Mouse (Mus musculus): ENCODE data around the gene Timp2.
"Not testable (repeated sequence)": the region's sequence is repeated elsewhere in the genome, so short reads cannot be mapped to it uniquely, and the experiment has no call there.

Timp2 gene

DNA sequence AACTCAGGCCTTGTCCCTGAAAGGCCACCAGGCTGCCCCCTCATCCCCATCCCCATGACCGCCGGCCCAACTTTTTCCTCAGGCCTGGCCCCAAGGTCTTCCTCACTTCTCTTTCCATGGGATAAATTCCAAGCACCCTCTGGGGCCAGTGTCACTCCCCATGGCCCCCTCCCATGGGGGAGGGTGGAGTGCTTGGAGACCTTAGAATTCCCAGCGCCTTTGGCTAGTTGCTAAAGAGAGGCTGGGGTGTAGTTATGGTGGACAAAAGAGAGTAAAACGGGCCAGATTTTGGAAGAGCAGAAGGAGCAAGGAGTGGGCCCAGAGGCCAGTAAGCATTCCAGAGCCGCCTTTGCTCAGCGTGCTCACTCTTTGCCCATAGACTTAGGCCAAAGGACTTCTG is at the start of gene Timp2:
Gene Timp2 (minus strand): TSS at position 101 of the 400 bp plus-strand sequence.
- DNase-seq (ENCODE audit: inconsistent ontology term) = no peak

DNA sequence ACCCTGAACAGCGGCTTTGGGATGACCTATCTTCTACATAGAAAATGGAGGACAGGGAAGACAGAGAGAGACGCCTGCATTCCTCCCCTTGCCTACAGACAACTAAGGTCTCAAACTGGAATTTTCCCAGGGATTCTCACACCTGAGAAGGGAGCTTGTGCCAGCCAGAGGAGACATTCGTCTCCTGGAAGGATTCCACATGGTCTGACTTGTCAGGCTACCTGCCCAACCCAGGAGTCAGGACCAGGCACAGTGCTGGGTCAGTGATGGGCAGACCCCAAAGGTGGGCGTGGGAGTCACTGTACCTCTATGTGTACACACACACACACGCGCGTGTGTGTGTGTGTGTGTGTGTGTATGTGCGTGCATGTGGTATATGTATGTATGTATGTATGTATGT is 49.8 kb upstream of the Timp2 start:
- no peak for DNase-seq (ENCODE audit: inconsistent ontology term)

DNA sequence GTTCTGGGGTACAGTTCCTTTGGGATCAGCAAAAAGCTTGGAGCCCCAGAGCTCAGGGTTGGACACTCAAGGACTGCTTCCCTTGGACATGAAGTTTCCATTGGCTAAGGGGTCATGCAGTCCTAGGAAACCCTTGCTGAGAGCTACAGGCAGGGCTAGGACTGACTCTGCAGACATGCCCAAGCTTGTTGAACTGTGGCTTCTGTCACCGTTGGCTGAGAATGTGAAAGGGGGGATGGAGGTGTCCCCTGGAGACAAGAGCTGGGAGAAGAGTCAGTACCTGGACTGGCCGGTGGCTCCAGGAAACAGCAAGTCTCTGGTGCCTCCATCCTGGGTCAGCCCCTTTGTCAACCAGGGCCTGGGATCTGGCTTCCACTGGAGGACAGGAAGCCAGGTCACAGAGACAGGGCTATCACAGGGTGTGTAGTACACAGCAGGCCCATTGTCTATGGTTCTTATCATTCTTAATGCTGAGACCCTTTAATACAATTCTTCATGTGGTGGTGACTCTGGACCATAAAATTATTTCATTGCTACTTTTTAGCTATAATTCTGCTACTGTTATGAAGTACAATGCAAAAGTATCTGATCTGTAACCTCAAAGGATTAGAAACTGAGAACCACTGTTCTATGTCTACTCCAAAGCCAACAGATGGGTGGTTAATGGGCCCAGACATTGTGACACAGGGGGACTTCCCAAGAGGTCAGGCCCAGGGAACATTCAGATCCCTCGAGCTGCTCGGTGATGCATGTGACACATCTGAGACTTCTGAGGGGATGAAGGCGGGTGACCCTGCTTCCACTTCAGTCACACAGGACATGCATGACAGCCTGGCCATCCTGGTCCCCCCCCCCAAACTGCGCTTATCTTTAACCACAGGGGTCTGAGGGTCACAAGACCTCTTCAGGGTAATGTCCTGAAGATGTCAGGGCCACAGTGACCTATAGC is 48.7 kb upstream of the Timp2 start:
- no peak for DNase-seq (ENCODE audit: inconsistent ontology term)

DNA sequence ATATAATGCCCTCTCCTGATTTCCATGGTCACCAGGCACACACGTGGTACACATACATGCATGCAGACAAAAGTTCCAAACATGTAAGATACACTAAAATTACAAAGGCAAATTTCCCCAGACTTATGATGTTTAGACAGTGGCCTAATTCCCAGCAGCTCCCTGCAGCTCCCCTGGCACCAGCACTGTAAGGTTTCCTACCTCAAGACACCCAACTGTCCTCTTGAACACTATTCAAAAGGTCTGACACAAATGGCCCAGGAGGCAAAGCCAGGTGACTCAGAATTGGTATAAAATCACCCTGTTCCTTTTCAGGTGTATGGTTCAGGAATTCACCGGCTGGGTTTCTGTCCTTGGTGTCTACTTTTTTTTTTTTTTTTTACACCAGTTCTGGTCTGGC is 47.6 kb upstream of the Timp2 start:
- DNase-seq (ENCODE audit: inconsistent ontology term) = no peak

DNA sequence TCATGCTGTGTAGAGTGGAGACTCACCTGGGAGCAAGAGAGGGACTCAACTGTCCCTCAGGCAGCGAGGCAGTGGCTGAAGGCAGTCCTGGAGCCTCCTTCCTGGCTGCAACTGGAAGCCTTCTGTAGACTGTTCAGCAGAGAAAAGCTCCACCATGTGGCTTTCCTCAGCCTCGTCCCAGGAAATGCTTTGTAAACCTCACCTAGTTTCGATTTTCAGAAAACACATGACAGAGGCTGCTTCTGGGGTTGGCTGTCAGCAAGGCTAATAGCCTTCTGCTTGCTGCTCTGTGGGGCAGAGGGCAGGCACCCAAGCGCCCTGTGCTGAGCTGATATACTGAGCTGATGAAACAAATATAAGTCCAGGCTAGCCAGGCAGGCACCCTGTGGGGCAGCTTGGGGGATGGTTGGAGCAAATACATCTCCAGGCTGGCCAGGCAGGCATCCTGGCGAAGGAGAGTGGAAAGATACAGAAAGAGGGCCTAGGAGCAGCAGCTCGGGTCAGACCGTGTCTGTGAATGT is 46.3 kb upstream of the Timp2 start, which contains the start of gene Lgals3bp:
Gene Lgals3bp (minus strand): TSS at position 333 of the 521 bp plus-strand sequence.
- DNase-seq (ENCODE audit: inconsistent ontology term) = peak; percentile 79

DNA sequence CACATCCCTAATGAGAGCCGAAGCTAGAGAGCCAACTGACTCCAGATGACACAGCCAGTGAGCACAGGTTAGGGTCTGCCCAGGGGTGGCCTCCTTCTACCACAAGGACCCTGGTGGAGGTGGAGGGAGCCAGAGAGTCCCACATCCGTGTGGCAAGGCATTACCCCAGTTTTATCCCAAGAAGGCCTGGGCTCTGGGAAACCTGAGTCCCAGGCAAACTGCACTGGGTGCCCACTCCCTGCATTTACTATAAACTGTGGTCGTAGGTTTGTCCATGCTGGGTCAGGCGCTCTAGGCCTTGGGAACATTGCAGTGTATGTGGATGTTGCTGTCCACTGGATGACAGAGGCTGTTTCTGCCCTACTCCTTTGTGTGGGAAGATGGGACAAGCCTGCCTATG is 45.7 kb upstream of the Timp2 start:
- no peak for DNase-seq (ENCODE audit: inconsistent ontology term)

DNA sequence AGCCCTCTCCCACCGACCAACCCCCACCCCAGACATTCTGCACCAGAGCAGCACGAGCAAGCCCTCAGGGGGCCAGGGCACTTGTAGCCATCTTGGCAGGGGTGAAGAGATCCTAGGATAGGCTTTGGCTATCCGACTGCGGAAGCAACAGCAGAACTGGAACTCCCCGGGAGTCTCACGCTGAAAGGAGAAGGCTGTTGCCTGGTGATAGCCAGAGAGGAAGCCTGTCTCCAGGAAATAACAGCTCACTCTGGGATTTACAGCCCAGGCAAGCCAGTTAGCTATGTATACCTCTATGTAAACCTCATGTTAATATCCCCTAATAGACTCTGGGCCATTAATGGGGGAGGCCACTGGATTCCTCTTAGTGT is 45.0 kb upstream of the Timp2 start:
- no peak for DNase-seq (ENCODE audit: inconsistent ontology term)

DNA sequence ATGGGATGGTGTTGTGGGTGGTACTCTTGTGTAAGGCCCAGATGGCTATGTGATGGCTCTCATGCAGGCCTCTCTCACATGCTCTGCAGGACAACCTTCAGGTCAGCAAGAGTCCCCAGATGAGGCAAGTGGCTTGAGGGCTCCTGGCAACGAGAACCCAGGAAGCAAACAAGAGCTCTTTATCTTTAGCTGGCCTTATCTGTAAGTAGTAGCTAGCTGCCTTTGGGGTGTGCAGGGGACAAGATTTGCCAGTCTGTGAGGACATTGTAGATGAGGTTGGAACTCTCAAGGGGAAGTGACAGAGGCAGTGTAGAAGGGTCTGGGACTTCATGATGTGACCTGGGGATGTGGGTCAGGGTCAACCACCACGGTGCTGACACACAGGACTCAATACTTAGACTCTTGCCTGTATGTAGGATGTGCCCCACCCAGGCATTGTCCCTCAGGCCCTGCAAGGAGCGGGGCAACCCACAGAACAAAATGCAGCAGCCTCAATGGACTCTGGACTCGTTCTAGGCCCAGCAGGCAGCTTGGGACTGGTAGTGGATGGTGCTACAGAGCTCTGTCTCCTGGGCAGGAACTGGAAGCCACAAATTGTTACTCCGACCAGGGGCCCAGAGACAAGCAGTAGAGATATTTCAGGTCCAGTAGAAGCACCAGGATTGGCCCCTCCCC is 44.5 kb upstream of the Timp2 start:
- no peak for DNase-seq (ENCODE audit: inconsistent ontology term)

DNA sequence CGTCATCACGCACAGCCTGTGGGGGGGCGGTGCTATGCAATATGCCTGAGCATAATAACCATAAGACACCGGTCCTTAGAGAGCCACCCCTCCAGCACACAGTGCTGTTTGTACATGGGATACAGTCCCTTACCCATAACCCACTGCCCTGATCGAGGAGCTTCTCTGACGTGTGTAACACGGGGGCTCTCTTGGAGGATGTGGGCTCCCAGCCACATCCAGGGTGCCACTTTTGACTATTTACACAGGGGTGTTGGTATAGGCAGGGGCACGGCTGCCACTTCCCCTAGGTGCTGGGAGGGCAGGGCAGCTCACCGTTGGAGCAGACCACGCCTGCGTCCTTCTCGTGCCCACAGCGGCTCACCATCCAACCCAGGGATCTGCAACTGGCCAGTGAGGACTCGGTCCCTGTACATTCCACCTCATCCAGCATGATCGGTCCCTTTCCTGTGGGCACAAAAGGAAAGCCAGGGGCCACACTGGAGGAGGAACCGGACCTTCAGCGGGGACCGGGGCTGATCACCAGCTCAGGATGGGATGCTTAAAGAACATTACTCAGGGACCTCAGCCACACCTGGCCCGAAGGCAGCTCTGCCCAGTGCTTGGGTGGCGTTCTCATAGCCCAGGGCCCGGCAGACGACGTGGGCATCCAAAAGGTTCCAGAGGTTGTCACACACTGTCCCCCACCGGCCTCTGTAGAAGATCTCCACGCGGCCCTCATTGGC is 42.4 kb upstream of the Timp2 start:
- no peak for DNase-seq (ENCODE audit: inconsistent ontology term)

DNA sequence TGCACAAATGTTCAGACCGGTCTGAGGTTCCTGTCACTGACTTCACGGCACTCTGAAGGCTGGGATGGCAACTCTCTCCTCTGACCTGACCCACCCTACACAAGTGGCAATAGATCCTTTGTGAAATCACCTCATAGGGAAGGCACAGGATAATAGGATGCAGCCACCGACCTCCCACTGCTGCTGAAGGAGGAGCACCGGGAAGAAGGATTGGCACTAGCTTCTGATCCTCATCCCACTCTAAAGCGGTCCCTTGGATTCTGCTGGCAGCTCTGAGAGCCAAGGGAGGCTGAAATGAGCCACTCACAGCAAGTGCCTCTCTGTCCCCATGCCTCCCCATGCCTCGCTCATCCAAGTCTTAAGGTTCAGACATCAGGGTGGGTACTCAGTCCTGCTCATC is 39.0 kb upstream of the Timp2 start:
- no peak for DNase-seq (ENCODE audit: inconsistent ontology term)

DNA sequence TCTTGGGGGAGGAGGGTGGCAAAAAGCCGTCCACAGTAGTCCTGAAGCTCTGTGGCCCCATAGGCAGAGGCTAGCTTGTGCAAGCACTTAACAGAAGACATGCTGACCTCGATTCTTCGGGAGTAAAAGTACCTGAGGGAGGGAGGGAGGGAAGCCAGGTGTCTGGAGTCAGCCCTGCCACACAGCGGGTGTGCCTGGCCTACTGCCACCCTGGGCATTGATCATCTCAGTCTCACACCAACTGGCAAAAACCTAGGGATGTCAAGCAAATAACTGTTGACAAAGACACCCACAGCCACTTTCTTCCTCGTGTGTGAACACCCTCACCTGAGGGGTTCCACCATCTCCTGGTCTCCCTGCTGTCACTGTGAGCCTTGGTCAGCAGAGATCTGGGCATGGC is 38.5 kb upstream of the Timp2 start:
- no peak for DNase-seq (ENCODE audit: inconsistent ontology term)

DNA sequence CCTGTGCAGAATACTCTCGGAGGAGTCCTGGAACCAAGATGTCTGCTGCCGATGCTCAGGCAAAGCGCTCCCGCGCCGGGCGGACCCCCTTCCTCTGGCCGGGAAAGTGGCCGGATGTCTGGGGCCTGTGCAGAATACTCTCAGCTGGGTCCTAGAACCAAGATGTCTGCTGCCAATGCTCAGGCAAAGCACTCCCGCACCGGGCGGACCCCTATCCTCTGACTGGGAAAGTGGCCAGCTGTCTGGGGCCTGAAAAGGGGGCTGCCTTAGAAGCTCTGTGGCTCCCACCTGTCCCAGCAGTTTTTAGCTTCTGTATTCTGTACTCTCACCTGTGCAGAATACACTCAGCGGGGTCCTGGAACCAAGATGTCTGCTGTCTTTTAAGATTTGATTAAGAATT is 32.3 kb upstream of the Timp2 start:
- DNase-seq (ENCODE audit: inconsistent ontology term) = not testable (repeated sequence)

DNA sequence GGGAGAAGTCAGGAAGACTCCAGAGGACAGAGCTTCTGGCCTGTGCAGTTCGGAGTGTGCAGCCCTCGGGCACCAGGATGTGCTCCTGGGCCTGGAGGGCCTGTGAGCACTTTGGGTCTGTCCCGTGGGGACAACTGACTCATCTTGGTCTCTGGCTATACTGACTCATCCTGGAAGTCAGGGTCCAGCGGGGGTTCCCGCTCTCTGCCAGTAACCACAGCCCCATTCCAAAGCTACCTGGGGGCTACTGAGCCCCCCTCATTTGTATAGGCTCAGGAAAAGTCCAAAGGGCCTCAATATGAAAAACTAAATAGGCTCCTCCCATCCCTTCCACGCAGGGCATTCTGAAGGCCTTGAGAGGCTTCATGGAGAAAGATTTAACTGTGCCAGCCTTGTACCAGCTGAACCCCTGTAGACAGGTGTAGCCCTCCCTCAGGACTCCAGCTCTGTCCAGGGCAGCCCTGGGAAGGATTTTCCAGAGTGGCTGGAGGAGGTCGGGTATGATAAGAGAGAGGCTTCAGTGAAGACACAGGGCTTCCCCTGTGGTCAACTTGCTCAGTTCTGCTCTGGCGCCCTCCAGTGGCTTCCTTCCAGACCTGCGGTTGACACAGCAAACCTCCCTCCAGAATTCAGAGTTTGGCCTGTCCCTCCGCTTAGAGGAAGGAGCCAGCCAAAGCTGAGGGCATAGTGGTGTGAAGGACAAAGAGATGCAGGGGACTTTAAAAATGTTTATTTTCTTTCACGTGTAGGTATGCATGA is 23.9 kb upstream of the Timp2 start:
- DNase-seq (ENCODE audit: inconsistent ontology term) = peak; percentile 83

DNA sequence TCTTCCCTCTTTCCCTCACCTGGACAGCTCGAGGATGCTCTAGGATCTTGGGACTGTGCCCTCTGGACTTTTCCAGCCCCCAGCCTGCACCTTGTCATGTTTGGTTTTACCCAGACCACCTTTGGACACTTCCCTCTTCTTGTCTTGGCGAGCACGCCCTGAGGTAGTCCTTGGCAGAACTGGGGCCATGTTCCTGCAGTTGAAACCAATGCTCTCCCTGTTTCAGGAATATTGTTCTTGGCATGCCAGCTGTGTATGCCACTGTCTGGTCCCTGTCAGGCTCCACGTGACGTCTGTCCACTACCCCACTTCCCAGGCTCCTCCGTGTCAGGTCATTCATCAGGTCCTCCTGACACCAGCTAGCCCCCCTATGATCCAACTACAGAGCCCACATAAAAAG is 23.1 kb upstream of the Timp2 start:
- no peak for DNase-seq (ENCODE audit: inconsistent ontology term)

DNA sequence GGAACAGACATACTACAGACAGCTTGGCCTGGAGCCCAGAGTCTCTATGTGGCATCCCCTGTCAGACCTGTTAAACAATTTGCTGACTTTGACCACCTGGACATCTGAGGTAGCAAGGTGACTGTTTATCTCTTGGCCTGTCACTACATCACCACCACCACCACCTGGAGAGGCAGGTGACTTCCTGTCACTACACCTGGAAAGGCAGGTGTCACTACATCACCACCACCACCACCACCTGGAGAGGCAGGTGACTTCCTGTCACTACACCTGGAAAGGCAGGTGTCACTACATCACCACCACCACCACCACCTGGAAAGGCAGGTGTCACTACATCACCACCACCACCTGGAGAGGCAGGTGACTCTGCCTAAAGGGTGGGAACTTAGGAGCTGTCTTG is 20.8 kb upstream of the Timp2 start:
- not testable (repeated sequence) for DNase-seq (ENCODE audit: inconsistent ontology term)

DNA sequence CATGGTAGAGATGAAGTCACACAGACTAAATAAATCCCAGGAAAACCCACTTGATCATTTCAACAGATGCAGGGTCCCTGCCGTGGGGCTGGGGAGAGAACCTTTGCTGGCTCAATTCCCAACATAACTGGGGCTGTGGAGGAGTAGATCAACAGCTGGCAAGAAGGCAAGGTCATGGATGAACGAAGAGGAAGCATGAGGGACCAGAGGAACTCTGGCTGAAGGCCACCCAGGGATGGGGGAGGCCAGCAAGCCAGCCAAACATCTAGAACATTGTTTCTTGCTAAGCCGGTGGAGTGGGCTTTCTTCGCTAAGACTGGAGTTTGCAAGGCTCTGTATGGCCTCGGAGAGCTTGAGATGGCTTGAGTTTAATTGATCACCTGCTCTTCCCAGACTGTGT is 20.3 kb upstream of the Timp2 start:
- peak; percentile 33 for DNase-seq (ENCODE audit: inconsistent ontology term)

DNA sequence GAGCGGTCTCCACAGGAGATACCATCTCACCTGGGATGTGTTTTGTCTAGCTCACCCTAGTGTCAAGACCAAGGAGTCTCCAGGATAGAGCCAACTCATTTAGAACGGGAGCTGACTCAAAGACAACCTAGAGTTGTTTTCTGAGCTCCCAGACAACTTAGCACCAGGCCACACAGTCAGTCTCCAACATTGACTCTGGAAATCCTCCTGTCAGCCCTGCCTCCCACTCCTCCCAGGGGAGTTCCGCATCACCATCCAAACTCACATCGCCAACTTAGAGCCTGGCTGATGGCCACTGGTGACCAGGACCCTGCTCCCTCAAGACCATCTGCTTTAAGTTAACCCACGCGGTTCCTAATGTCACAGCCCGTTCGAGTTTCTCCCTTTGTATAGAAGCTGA is 19.9 kb upstream of the Timp2 start:
- no peak for DNase-seq (ENCODE audit: inconsistent ontology term)

DNA sequence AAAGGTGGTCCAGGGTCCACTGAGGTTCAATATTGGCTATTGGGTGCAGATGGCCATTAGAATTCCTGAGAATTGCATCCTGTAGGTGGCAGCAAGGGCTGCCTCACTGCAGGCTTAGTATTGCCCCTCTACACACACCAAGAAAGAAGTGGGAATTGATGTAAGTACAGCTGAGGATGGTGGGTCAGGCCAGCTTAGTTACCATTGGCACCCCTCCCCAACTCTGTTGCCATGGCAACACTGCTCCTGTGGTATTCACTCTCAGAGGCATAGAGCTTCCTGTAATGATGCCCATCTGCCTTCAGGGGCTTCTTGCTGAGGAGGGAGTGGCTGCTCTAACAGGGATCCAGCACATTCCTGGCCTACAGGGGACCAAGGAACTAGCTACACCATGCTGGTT is 19.5 kb upstream of the Timp2 start:
- DNase-seq (ENCODE audit: inconsistent ontology term) = no peak

DNA sequence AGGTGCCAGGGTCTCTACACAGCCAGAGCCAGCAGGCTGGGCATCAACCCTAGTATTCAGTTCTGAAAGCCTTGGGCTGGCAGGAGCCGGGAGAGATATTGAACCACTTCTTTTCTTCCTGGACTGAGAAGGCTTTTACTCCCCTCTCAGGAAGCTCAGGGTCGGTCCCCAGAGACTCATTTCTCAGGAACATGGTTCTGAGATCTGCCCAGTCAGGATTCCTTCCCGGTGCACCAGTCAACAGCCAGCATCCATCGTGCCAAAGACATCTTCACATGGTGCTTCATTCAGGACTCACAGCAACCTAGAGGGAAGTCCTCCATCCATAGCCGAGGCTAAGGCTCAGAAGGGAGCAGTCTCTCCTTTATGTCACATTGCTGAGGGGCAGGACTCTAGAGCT is 19.0 kb upstream of the Timp2 start:
- no peak for DNase-seq (ENCODE audit: inconsistent ontology term)

DNA sequence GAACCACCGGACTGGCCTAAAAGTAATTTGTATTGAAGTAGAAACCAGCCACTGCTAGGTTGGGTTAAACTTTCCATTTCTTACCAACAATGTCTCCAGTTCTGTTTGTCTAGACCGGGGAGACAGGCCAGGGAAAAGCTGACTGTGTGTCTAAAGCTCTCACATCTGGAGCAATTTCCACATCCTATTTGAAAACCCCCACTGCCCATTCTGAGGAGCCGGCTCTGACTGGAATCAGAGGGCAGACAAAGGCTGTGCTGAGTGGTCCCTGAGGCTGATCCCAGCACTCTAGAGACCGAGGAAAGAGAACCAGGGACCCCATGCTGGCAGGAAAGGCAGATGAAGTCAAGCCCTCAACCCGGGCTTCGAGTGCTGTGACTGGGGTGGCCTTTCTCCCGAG is 17.1 kb upstream of the Timp2 start:
- no peak for DNase-seq (ENCODE audit: inconsistent ontology term)

DNA sequence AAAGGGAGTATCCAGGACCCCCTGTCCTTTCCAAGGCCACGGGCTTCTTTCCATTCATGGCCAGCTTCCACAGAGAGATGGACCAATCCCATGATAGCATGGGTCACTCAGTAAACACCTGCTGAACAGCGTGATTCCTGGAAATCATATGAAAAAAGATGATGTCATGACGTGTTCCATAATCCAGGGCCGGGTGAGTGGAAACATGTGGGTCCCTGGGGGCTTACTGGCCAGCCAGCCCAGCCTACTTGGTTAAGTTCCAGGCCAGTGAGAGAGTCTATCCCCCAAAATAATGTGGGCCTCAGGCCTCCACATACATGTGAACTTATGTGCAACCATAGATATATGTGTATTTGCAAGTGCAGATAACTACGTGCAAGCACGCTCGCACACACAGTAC is 16.3 kb upstream of the Timp2 start:
- DNase-seq (ENCODE audit: inconsistent ontology term) = no peak

DNA sequence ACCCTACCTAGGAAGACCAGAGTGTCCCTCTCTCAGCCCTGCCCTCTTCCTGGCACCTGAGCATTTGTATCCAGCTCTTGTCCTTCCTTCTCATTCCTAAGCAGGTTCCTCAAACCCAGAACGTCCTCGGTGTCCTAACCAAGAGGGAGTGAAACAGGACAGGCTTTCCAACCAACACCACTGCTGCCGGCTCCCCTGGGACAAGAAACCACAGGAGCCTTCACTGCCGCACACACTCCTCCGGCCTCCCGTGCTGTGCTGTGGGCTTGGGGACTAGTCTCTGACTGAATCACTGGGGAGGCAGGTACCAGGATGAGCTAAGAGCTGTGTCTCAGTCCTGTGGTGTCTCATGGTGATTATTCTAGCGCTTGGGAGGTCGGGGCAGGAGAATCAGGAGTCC is 14.1 kb upstream of the Timp2 start:
- no peak for DNase-seq (ENCODE audit: inconsistent ontology term)

Data from Muller cell, postnatal 12 days (primary cell).